In genomic region chr14:23831284-23831683, GRCm38 (mm10) we compare ENCODE assay signal across 13 mouse cellular contexts.
DNase-seq lines count a peak whose midpoint lies in the region; ATAC-seq lines count a peak whose summit lies in the region.
"Had no signal": no experiment of that assay in that cellular context is flagged by ENCODE, and none has a peak within 500 bp of the region (broad histone marks: within the 10 kb centered on the region; RNA-seq: fewer than 3 reads in every experiment).

No protein-coding gene starts in this region.

- DNase-seq in cerebellum, postnatal 10 days: peak; percentile 65 to 74
- DNase-seq in cerebellum, adult 11-12 months: no peak
- peak; percentile 18 for DNase-seq in midbrain, embryonic 10.5 days (ENCODE audit: low spot score)
- no peak for DNase-seq in midbrain, embryonic 11.5 days (ENCODE audit: low spot score, missing footprints)
- DNase-seq in kidney, postnatal 25 days: peak; percentile 69 to 88
- peak; percentile 31 for DNase-seq in skeletal muscle tissue, adult 2 months (ENCODE audit: low read depth, low spot score)
- no peak for DNase-seq in liver, embryonic 11.5 days (ENCODE audit: low spot score)
- DNase-seq in adrenal gland, postnatal 10 days: no peak
- DNase-seq: gastrocnemius, postnatal 25 days had no signal

- peak overlapping the region; percentile 56 for H3K27ac ChIP-seq in midbrain, embryonic 10.5 days (replicated peaks)
- no peak overlapping the region for H3K27ac ChIP-seq in midbrain, embryonic 11.5 days (ENCODE audit: low read depth, low read length)
- H3K27ac ChIP-seq in liver, embryonic 11.5 days (ENCODE audit: low read depth, low read length): no peak overlapping the region
- H3K27ac ChIP-seq: heart, embryonic 15.5 days; limb, embryonic 15.5 days; stomach, embryonic 15.5 days had no signal

- no peak overlapping the region for H3K4me3 ChIP-seq in midbrain, embryonic 10.5 days
- H3K4me3 ChIP-seq in midbrain, embryonic 11.5 days (ENCODE audit: low read depth, low read length): no peak overlapping the region
- no peak overlapping the region for H3K4me3 ChIP-seq in liver, embryonic 11.5 days (ENCODE audit: low read depth, low read length)
- H3K4me3 ChIP-seq: erythroblast, embryonic 14.5 days; heart, embryonic 15.5 days; limb, embryonic 15.5 days; stomach, embryonic 15.5 days had no signal

- peaks cover 30% of the 10 kb centered on the region for H3K4me1 ChIP-seq in midbrain, embryonic 10.5 days
- H3K4me1 ChIP-seq in midbrain, embryonic 11.5 days (ENCODE audit: control insufficient read depth, insufficient read depth, low read length): peaks cover 6% of the 10 kb centered on the region; the same call in 1 of the 2 replicates
- H3K4me1 ChIP-seq in liver, embryonic 11.5 days (replicated peaks; ENCODE audit: control insufficient read depth, insufficient read depth, low read length): no peaks in the 10 kb centered on the region
- H3K4me1 ChIP-seq: heart, embryonic 15.5 days; limb, embryonic 15.5 days; stomach, embryonic 15.5 days had no signal

- no peaks in the 10 kb centered on the region for H3K36me3 ChIP-seq in midbrain, embryonic 10.5 days
- no peaks in the 10 kb centered on the region for H3K36me3 ChIP-seq in midbrain, embryonic 11.5 days (ENCODE audit: control insufficient read depth, insufficient read depth, low read length)
- no peaks in the 10 kb centered on the region for H3K36me3 ChIP-seq in liver, embryonic 11.5 days (ENCODE audit: control insufficient read depth, insufficient read depth, low read length)
- H3K36me3 ChIP-seq: heart, embryonic 15.5 days; limb, embryonic 15.5 days; stomach, embryonic 15.5 days had no signal

- ATAC-seq in midbrain, embryonic 11.5 days (ENCODE audit: low FRiP score): no peak
- no peak for ATAC-seq in liver, embryonic 11.5 days (replicated peaks; ENCODE audit: low FRiP score)

- H3K4me2 ChIP-seq in midbrain, embryonic 11.5 days: no peak overlapping the region
- no peak overlapping the region for H3K4me2 ChIP-seq in liver, embryonic 11.5 days
- H3K4me2 ChIP-seq: heart, embryonic 15.5 days; limb, embryonic 15.5 days; stomach, embryonic 15.5 days had no signal

- no peak overlapping the region for H3K9ac ChIP-seq in midbrain, embryonic 11.5 days (ENCODE audit: low read length)
- H3K9ac ChIP-seq in liver, embryonic 11.5 days (ENCODE audit: low read depth, low read length): no peak overlapping the region
- H3K9ac ChIP-seq: heart, embryonic 15.5 days; limb, embryonic 15.5 days; stomach, embryonic 15.5 days had no signal

- H3K27me3 ChIP-seq in midbrain, embryonic 10.5 days (ENCODE audit: low read depth, poor library complexity, severe bottlenecking): no peaks in the 10 kb centered on the region
- no peaks in the 10 kb centered on the region for H3K27me3 ChIP-seq in midbrain, embryonic 11.5 days (ENCODE audit: control insufficient read depth, insufficient read depth, low read length)
- no peaks in the 10 kb centered on the region for H3K27me3 ChIP-seq in liver, embryonic 11.5 days (replicated peaks; ENCODE audit: control insufficient read depth, insufficient read depth, low read length)
- H3K27me3 ChIP-seq: limb, embryonic 15.5 days; stomach, embryonic 15.5 days had no signal

- H3K9me3 ChIP-seq in midbrain, embryonic 10.5 days (replicated peaks): no peaks in the 10 kb centered on the region
- no peaks in the 10 kb centered on the region for H3K9me3 ChIP-seq in midbrain, embryonic 11.5 days (ENCODE audit: control insufficient read depth, low read length)
- no peaks in the 10 kb centered on the region for H3K9me3 ChIP-seq in liver, embryonic 11.5 days (ENCODE audit: control insufficient read depth, low read length)
- H3K9me3 ChIP-seq: heart, embryonic 15.5 days; limb, embryonic 15.5 days; stomach, embryonic 15.5 days had no signal

- WGBS in midbrain, embryonic 10.5 days: 27% methylated on average over 5 of the region's 5 CpGs
- WGBS in midbrain, embryonic 11.5 days: 24% methylated on average over 5 of the region's 5 CpGs
- WGBS in liver, embryonic 11.5 days: 55% methylated on average over 5 of the region's 5 CpGs

Comparison
In these comparisons a context has a peak if more than half of its experiments do, and no peak if none do; other contexts are left out.
1. DNase-seq: peak in cerebellum, postnatal 10 days (2 of 2), midbrain, embryonic 10.5 days (single experiment), kidney, postnatal 25 days (2 of 2) and skeletal muscle tissue, adult 2 months (single experiment); none in cerebellum, adult 11-12 months (single experiment), midbrain, embryonic 11.5 days (single experiment), liver, embryonic 11.5 days (single experiment) and adrenal gland, postnatal 10 days (single experiment).